Mouse (Mus musculus) limb, embryonic 11.5 days (tissue): Measurements from ENCODE around the gene 1700001P01Rik. TPM values are rescaled to one million over a fixed set of nuclear protein-coding genes. Genes with fewer than 3 reads are reported as not detected.

ENCODE experiments used
- ATAC-seq: fragments of 200-750 bp; cut with Nextera tagmentation; 2 replicates; pipeline ENCODE4 v1.8.0; 2017; ENCODE audit warnings: low read depth; ENCODE audit not compliant: insufficient number of reproducible peaks, low FRiP score, low TSS enrichment
- DNase-seq: peaks from one replicate; pipeline ENCODE4 v3.0.0-alpha.2; 2015; ENCODE audit warnings: low spot score
- H3K27ac ChIP-seq: fragments of 300-500 bp; sonication (generic); replicated peaks from 2 replicates; pipeline ENCODE4 v1.5.1; 2014; ENCODE audit warnings: low read depth, mild to moderate bottlenecking, low read length
- H3K27me3 ChIP-seq: fragments of 300-500 bp; sonication (generic); 2 replicates; pipeline ENCODE4 v1.6.1; 2014; ENCODE audit warnings: mild to moderate bottlenecking, low read length, mixed read lengths; ENCODE audit not compliant: control insufficient read depth, insufficient read depth
- H3K36me3 ChIP-seq: fragments of 300-500 bp; sonication (generic); 2 replicates; pipeline ENCODE4 v1.6.1; 2014; ENCODE audit warnings: mild to moderate bottlenecking, low read length, moderate library complexity, mixed read lengths; ENCODE audit not compliant: control insufficient read depth, insufficient read depth
- H3K4me1 ChIP-seq: fragments of 300-500 bp; sonication (generic); 2 replicates; pipeline ENCODE4 v1.6.1; 2014; ENCODE audit warnings: low read length, mixed read lengths; ENCODE audit not compliant: control insufficient read depth, insufficient read depth
- H3K4me2 ChIP-seq: fragments of 300-500 bp; sonication (generic); 2 replicates; pipeline ENCODE4 v1.6.1; 2014; ENCODE audit warnings: low read depth, mild to moderate bottlenecking, moderate library complexity; ENCODE audit not compliant: severe bottlenecking
- H3K4me3 ChIP-seq: fragments of 300-500 bp; sonication (generic); 2 replicates; pipeline ENCODE4 v1.5.1; 2014; ENCODE audit warnings: low read depth, low read length
- H3K9ac ChIP-seq: fragments of 300-500 bp; sonication (generic); 2 replicates; pipeline ENCODE4 v1.6.1; 2014; ENCODE audit warnings: mild to moderate bottlenecking, low read length
- H3K9me3 ChIP-seq: fragments of 300-500 bp; sonication (generic); 2 replicates; pipeline ENCODE4 v1.6.1; 2016; ENCODE audit warnings: low read length; ENCODE audit not compliant: control insufficient read depth
- WGBS: fragments of 180-500 bp; shearing (Covaris S2); extraction: QIAGEN DNeasy Blood & Tissue Kit; methylation state at CpG from one replicate; pipeline ENCODE4 v1.1.7; 2014; 5-methylcytosine and 5-hydroxymethylcytosine counted together
- polyA plus RNA-seq: library from polyadenylated mRNA; unstranded; fragments of >200 nt; fragmentation: Nextera tagmentation; extraction: Ambion mirVana; gene quantifications from 2 replicates; pipeline ENCODE4 v1.2.1, GENCODE M21; 2014

Gene 1700001P01Rik
- polyA plus RNA-seq, 1 experiment from 2014 or later: not detected

GRCm38 (mm10) chr11:97813085-97813484 is 37.4 kb upstream of the 1700001P01Rik start:
- no peaks in the 10 kb centered on the region for H3K27me3 ChIP-seq
- peaks cover 57% of the 10 kb centered on the region for H3K4me1 ChIP-seq
- no peaks in the 10 kb centered on the region for H3K9me3 ChIP-seq
- DNase-seq: no peak
- 0 out of 2 replicates have a peak overlapping the region, but pooled peaks have one; percentile 12 for H3K4me2 ChIP-seq
- WGBS: 67% methylated on average over 7 of the region's 7 CpGs
- H3K4me3 ChIP-seq: no peak overlapping the region
- no peaks in the 10 kb centered on the region; the same call in 1 of the 2 replicates for H3K36me3 ChIP-seq
- peak overlapping the region; percentile 23; the same call in 1 of the 2 replicates for H3K9ac ChIP-seq
- no peak overlapping the region for H3K27ac ChIP-seq
- no peak for ATAC-seq

GRCm38 (mm10) chr11:97812491-97812921 is 36.8 kb upstream of the 1700001P01Rik start:
- Histone ChIP-seq H3K27me3 (no peaks in the 10 kb centered on the region), H3K27ac (no peak overlapping the region), H3K9ac (no peak overlapping the region), H3K9me3 (no peaks in the 10 kb centered on the region), H3K4me3 (no peak overlapping the region), H3K36me3 (no peaks in the 10 kb centered on the region; the same call in 1 of the 2 replicates), H3K4me2 (peak overlapping the region; percentile 12; the same call in 1 of the 2 replicates), H3K4me1 (peaks cover 54% of the 10 kb centered on the region)
- 42% methylated on average over 3 of the region's 3 CpGs for WGBS
- ATAC-seq (peak; percentile 24; the same call in 1 of the 2 replicates), DNase-seq (no peak)

- H3K9me3 ChIP-seq: no peaks in the 10 kb centered on the region
- H3K27me3 ChIP-seq: no peaks in the 10 kb centered on the region
- ATAC-seq (no peak), DNase-seq (no peak)
- no peak overlapping the region for H3K9ac ChIP-seq
- H3K36me3 ChIP-seq: peaks cover 3% of the 10 kb centered on the region
- WGBS: 50% methylated on average over 12 of the region's 13 CpGs
- no peak overlapping the region for H3K4me3 ChIP-seq
- H3K4me1 ChIP-seq: peaks cover 48% of the 10 kb centered on the region
- H3K4me2 ChIP-seq: peak overlapping the region; percentile 12; the same call in 1 of the 2 replicates
- no peak overlapping the region for H3K27ac ChIP-seq
These were observed 36.0 kb upstream of the 1700001P01Rik start for GRCm38 (mm10) chr11:97811569-97812362.

- no peak overlapping the region for H3K27ac ChIP-seq
- H3K36me3 ChIP-seq: peaks cover 3% of the 10 kb centered on the region
- ATAC-seq: no peak
- H3K9ac ChIP-seq: no peak overlapping the region
- no peaks in the 10 kb centered on the region for H3K9me3 ChIP-seq
- H3K4me1 ChIP-seq: peaks cover 50% of the 10 kb centered on the region
- H3K27me3 ChIP-seq: no peaks in the 10 kb centered on the region
- no peak overlapping the region for H3K4me2 ChIP-seq
- 54% methylated on average over 3 of the region's 3 CpGs for WGBS
- DNase-seq: no peak
- no peak overlapping the region for H3K4me3 ChIP-seq
These were observed 35.3 kb upstream of the 1700001P01Rik start for GRCm38 (mm10) chr11:97810970-97811369.

GRCm38 (mm10) chr11:97810356-97810755 is 34.6 kb upstream of the 1700001P01Rik start:
- Histone ChIP-seq H3K9me3 (no peaks in the 10 kb centered on the region), H3K36me3 (peaks cover 3% of the 10 kb centered on the region), H3K27me3 (no peaks in the 10 kb centered on the region), H3K4me1 (peaks cover 50% of the 10 kb centered on the region), H3K27ac (no peak overlapping the region), H3K4me3 (no peak overlapping the region), H3K4me2 (no peak overlapping the region), H3K9ac (no peak overlapping the region)
- no peak for DNase-seq
- no peak for ATAC-seq
- WGBS: 79% methylated on average over 7 of the region's 7 CpGs

GRCm38 (mm10) chr11:97809235-97810121 is 33.8 kb upstream of the 1700001P01Rik start:
- no peak overlapping the region for H3K27ac ChIP-seq
- no peak overlapping the region for H3K4me3 ChIP-seq
- peaks cover 56% of the 10 kb centered on the region for H3K4me1 ChIP-seq
- H3K36me3 ChIP-seq: peaks cover 3% of the 10 kb centered on the region
- no peaks in the 10 kb centered on the region for H3K27me3 ChIP-seq
- no peaks in the 10 kb centered on the region for H3K9me3 ChIP-seq
- WGBS: 79% methylated on average over 7 of the region's 7 CpGs
- H3K9ac ChIP-seq: no peak overlapping the region
- no peak overlapping the region for H3K4me2 ChIP-seq
- DNase-seq (no peak), ATAC-seq (no peak)

- H3K27ac ChIP-seq: no peak overlapping the region
- no peak overlapping the region for H3K4me3 ChIP-seq
- no peak for DNase-seq
- no peak for ATAC-seq
- H3K36me3 ChIP-seq: peaks cover 3% of the 10 kb centered on the region
- no peaks in the 10 kb centered on the region for H3K27me3 ChIP-seq
- no peaks in the 10 kb centered on the region for H3K9me3 ChIP-seq
- H3K4me2 ChIP-seq: no peak overlapping the region
- peaks cover 64% of the 10 kb centered on the region for H3K4me1 ChIP-seq
- 55% methylated on average over 5 of the region's 5 CpGs for WGBS
- no peak overlapping the region for H3K9ac ChIP-seq
These were observed 33.0 kb upstream of the 1700001P01Rik start for GRCm38 (mm10) chr11:97808621-97809234.

GRCm38 (mm10) chr11:97808093-97808492 is 32.4 kb upstream of the 1700001P01Rik start:
- WGBS: 48% methylated on average over 2 of the region's 2 CpGs
- Histone ChIP-seq H3K9me3 (no peaks in the 10 kb centered on the region), H3K4me1 (peaks cover 65% of the 10 kb centered on the region), H3K27me3 (no peaks in the 10 kb centered on the region), H3K4me2 (no peak overlapping the region), H3K4me3 (no peak overlapping the region), H3K36me3 (peaks cover 3% of the 10 kb centered on the region), H3K9ac (no peak overlapping the region), H3K27ac (no peak overlapping the region)
- no peak for ATAC-seq
- peak; percentile 53 for DNase-seq
